Mouse (Mus musculus): ENCODE measurements around the gene Sp7.

The Sp7 gene

GRCm38 (mm10) chr15:102366733-102367344 lies at the start of gene Sp7:
Gene Sp7 (minus strand): TSS chr15:102367182.
- in situ Hi-C loops (cut with MboI, MseI): no loop called here

GRCm38 (mm10) chr15:102413687-102414086 lies 46.7 kb upstream of the Sp7 start:
- in situ Hi-C loops (cut with MboI, MseI): no loop called here

GRCm38 (mm10) chr15:102411077-102411476 lies 44.1 kb upstream of the Sp7 start:
- in situ Hi-C loops (cut with MboI, MseI): no loop called here

- in situ Hi-C loops (cut with MboI, MseI): no loop called here
These were observed 42.3 kb upstream of the Sp7 start for GRCm38 (mm10) chr15:102409286-102409685.

- in situ Hi-C loops (cut with MboI, MseI): no loop called here
These were observed 41.7 kb upstream of the Sp7 start for GRCm38 (mm10) chr15:102408558-102409130.

- in situ Hi-C loops (cut with MboI, MseI): no loop called here
These were observed 40.9 kb upstream of the Sp7 start for GRCm38 (mm10) chr15:102407681-102408557.

- in situ Hi-C loops (cut with MboI, MseI): no loop called here
These were observed 40.1 kb upstream of the Sp7 start for GRCm38 (mm10) chr15:102406912-102407580.

GRCm38 (mm10) chr15:102406196-102406911 lies 39.4 kb upstream of the Sp7 start:
- in situ Hi-C loops (cut with MboI, MseI): no loop called here

- in situ Hi-C loops (cut with MboI, MseI): no loop called here
These were observed 38.7 kb upstream of the Sp7 start, which contains the start of gene Sp1 for GRCm38 (mm10) chr15:102405489-102406195. Gene Sp1 (plus strand): TSS chr15:102406143.

GRCm38 (mm10) chr15:102404608-102405488 lies 37.9 kb upstream of the Sp7 start:
- in situ Hi-C loops (cut with MboI, MseI): no loop called here

GRCm38 (mm10) chr15:102402210-102402609 lies 35.2 kb upstream of the Sp7 start:
- in situ Hi-C loops (cut with MboI, MseI): no loop called here

- in situ Hi-C loops (cut with MboI, MseI): no loop called here
These were observed 34.3 kb upstream of the Sp7 start for GRCm38 (mm10) chr15:102401278-102401677.

GRCm38 (mm10) chr15:102400476-102401045 lies 33.6 kb upstream of the Sp7 start:
- in situ Hi-C loops (cut with MboI, MseI): no loop called here

GRCm38 (mm10) chr15:102399229-102400221 lies 32.5 kb upstream of the Sp7 start:
- in situ Hi-C loops (cut with MboI, MseI): no loop called here

GRCm38 (mm10) chr15:102398629-102399028 lies 31.6 kb upstream of the Sp7 start:
- in situ Hi-C loops (cut with MboI, MseI): no loop called here

- in situ Hi-C loops (cut with MboI, MseI): no loop called here
These were observed 28.1 kb upstream of the Sp7 start for GRCm38 (mm10) chr15:102395061-102395460.

- in situ Hi-C loops (cut with MboI, MseI): no loop called here
These were observed 26.6 kb upstream of the Sp7 start for GRCm38 (mm10) chr15:102393584-102394014.

- in situ Hi-C loops (cut with MboI, MseI): no loop called here
These were observed 25.5 kb upstream of the Sp7 start for GRCm38 (mm10) chr15:102392520-102392919.
